Mouse (Mus musculus) limb, embryonic 11.5 days (tissue): ENCODE data around the gene Tspo2. TPM values are rescaled to one million over a fixed set of nuclear protein-coding genes. Genes with fewer than 3 reads are reported as not detected.

ENCODE experiments used
- ATAC-seq: fragments of 200-750 bp; cut with Nextera tagmentation; 2 replicates; pipeline ENCODE4 v1.8.0; 2017; ENCODE audit warnings: low read depth; ENCODE audit not compliant: insufficient number of reproducible peaks, low FRiP score, low TSS enrichment
- DNase-seq: peaks from one replicate; pipeline ENCODE4 v3.0.0-alpha.2; 2015; ENCODE audit warnings: low spot score
- H3K27ac ChIP-seq: fragments of 300-500 bp; sonication (generic); replicated peaks from 2 replicates; pipeline ENCODE4 v1.5.1; 2014; ENCODE audit warnings: low read depth, mild to moderate bottlenecking, low read length
- H3K27me3 ChIP-seq: fragments of 300-500 bp; sonication (generic); 2 replicates; pipeline ENCODE4 v1.6.1; 2014; ENCODE audit warnings: mild to moderate bottlenecking, low read length, mixed read lengths; ENCODE audit not compliant: control insufficient read depth, insufficient read depth
- H3K36me3 ChIP-seq: fragments of 300-500 bp; sonication (generic); 2 replicates; pipeline ENCODE4 v1.6.1; 2014; ENCODE audit warnings: mild to moderate bottlenecking, low read length, moderate library complexity, mixed read lengths; ENCODE audit not compliant: control insufficient read depth, insufficient read depth
- H3K4me1 ChIP-seq: fragments of 300-500 bp; sonication (generic); 2 replicates; pipeline ENCODE4 v1.6.1; 2014; ENCODE audit warnings: low read length, mixed read lengths; ENCODE audit not compliant: control insufficient read depth, insufficient read depth
- H3K4me2 ChIP-seq: fragments of 300-500 bp; sonication (generic); 2 replicates; pipeline ENCODE4 v1.6.1; 2014; ENCODE audit warnings: low read depth, mild to moderate bottlenecking, moderate library complexity; ENCODE audit not compliant: severe bottlenecking
- H3K4me3 ChIP-seq: fragments of 300-500 bp; sonication (generic); 2 replicates; pipeline ENCODE4 v1.5.1; 2014; ENCODE audit warnings: low read depth, low read length
- H3K9ac ChIP-seq: fragments of 300-500 bp; sonication (generic); 2 replicates; pipeline ENCODE4 v1.6.1; 2014; ENCODE audit warnings: mild to moderate bottlenecking, low read length
- H3K9me3 ChIP-seq: fragments of 300-500 bp; sonication (generic); 2 replicates; pipeline ENCODE4 v1.6.1; 2016; ENCODE audit warnings: low read length; ENCODE audit not compliant: control insufficient read depth
- WGBS: fragments of 180-500 bp; shearing (Covaris S2); extraction: QIAGEN DNeasy Blood & Tissue Kit; methylation state at CpG from one replicate; pipeline ENCODE4 v1.1.7; 2014; 5-methylcytosine and 5-hydroxymethylcytosine counted together
- polyA plus RNA-seq: library from polyadenylated mRNA; unstranded; fragments of >200 nt; fragmentation: Nextera tagmentation; extraction: Ambion mirVana; gene quantifications from 2 replicates; pipeline ENCODE4 v1.2.1, GENCODE M21; 2014

Gene Tspo2
- polyA plus RNA-seq, 1 experiment from 2014 or later, result 0.63 TPM

DNA sequence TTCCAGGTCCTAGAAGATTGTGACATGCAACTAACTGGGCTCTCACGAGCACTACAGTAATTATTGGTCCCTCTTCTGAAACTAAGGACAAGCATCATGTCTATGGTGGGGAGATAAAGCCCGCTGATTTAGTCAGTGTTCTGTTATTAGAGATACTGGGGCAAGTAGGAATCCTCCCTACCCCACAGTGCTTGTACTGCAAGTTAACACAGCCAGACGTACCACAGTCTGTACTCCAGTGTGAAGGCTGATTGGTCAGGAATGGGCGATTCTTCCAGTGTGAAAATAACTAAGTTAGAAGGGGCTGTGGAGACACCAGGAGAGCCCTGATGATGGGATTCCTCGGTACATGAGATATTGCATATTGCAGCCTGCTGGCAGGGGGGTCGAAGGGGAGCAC is 33.8 kb downstream of the Tspo2 start:
- DNase-seq (no peak), ATAC-seq (no peak)
- Histone ChIP-seq H3K27me3 (no peaks in the 10 kb centered on the region), H3K36me3 (peaks cover 3% of the 10 kb centered on the region; the same call in 1 of the 2 replicates), H3K9me3 (no peaks in the 10 kb centered on the region), H3K27ac (no peak overlapping the region), H3K4me2 (no peak overlapping the region), H3K4me1 (no peaks in the 10 kb centered on the region), H3K4me3 (no peak overlapping the region), H3K9ac (no peak overlapping the region)
- WGBS, result 88% methylated on average over 6 of the region's 6 CpGs

DNA sequence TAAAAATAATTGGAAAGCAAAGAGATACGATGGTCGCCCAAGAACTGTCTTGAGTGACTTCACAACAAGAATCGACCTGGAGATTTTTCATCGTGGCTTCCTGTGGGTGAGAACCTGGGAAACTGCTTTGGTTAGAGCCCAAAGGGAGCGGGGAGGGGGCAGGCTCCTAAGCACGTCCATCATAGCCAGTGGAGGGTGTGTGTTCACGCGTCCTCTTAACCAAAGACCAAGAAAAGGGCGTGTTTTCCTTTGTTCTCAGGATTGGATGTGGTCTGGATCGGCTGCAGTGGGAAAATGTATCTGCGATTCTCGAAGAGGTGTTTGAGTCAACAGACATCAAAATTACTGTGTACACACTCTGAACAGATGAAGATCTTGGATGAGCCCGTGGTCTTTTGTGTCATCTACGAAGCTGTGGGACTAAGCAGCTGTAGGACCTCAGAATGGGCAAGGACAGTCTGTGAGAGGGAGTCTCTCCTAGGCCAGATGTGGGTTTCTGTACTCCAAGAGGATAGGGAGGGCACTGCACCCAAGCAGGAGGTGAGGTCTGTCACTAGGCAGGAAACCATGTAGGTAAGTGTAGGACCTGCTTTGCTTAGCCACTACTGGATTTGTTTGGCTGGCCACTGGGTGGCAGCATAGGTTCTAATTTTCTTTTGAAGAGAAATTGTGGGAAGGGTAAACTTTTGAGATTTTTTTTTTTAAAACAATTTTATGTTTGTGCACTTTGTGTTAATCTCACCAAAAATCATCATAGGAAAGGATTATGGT is 34.7 kb downstream of the Tspo2 start:
- DNase-seq, result peak; percentile 79
- peak; percentile 73; the same call in 1 of the 2 replicates for ATAC-seq
- no peak overlapping the region for H3K4me2 ChIP-seq
- peaks cover 4% of the 10 kb centered on the region; the same call in 1 of the 2 replicates for H3K36me3 ChIP-seq
- 94% methylated on average over 14 of the region's 14 CpGs for WGBS
- no peak overlapping the region for H3K4me3 ChIP-seq
- H3K9me3 ChIP-seq, result no peaks in the 10 kb centered on the region
- peaks cover 4% of the 10 kb centered on the region; the same call in 1 of the 2 replicates for H3K4me1 ChIP-seq
- no peaks in the 10 kb centered on the region for H3K27me3 ChIP-seq
- H3K27ac ChIP-seq, result no peak overlapping the region
- H3K9ac ChIP-seq, result no peak overlapping the region

DNA sequence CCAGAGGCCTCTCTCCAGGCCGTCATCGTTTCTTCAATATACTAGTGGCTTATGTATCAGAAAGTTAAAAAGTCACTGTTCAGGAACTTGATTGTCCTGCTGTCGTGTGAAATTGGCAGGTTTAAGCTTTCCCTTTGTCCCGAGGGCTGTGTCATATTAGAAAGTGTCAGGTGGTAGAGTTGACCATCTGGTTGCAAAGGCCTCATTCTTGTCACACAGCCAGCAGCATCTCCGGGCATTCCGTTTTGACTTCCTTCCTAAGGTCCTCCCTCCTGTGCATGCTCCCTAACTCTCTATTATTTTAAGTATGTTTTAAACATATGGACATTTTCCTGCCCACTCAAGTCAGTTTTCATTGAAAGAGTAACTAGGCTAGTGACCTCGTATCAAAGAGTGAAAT is 35.3 kb downstream of the Tspo2 start:
- H3K27me3 ChIP-seq, result no peaks in the 10 kb centered on the region
- no peaks in the 10 kb centered on the region for H3K9me3 ChIP-seq
- H3K4me2 ChIP-seq, result no peak overlapping the region
- no peak overlapping the region for H3K4me3 ChIP-seq
- no peak overlapping the region for H3K27ac ChIP-seq
- peaks cover 4% of the 10 kb centered on the region; the same call in 1 of the 2 replicates for H3K36me3 ChIP-seq
- peaks cover 9% of the 10 kb centered on the region for H3K4me1 ChIP-seq
- ATAC-seq (no peak), DNase-seq (no peak)
- WGBS, result 89% methylated on average over 7 of the region's 7 CpGs
- H3K9ac ChIP-seq, result no peak overlapping the region

DNA sequence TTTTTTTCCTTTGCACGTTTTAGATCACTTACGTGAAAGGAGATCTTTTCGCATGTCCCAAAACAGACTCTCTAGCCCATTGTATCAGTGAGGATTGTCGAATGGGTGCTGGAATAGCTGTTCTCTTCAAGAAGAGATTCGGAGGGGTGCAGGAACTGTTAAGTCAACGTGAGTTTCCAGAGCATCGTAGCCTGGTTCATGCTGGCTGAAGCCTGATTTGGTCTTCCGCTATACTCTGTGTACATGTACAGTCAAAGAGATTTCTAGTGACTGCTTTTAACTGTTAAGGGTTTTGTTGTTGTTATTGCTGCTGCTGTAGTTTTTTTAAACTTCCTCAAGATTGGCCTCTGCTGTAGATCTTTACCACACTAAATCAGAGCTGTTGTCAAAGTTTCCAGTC is 40.1 kb downstream of the Tspo2 start:
- no peak for ATAC-seq
- Histone ChIP-seq H3K4me1 (peaks cover 16% of the 10 kb centered on the region), H3K27me3 (no peaks in the 10 kb centered on the region), H3K4me2 (peak overlapping the region; percentile 53), H3K27ac (no peak overlapping the region; the same call in 1 of the 2 replicates), H3K9ac (peak overlapping the region; percentile 41; the same call in 1 of the 2 replicates), H3K36me3 (peaks cover 4% of the 10 kb centered on the region; the same call in 1 of the 2 replicates), H3K4me3 (peak overlapping the region; percentile 89), H3K9me3 (no peaks in the 10 kb centered on the region)
- DNase-seq, result no peak
- WGBS, result 69% methylated on average over 8 of the region's 8 CpGs

DNA sequence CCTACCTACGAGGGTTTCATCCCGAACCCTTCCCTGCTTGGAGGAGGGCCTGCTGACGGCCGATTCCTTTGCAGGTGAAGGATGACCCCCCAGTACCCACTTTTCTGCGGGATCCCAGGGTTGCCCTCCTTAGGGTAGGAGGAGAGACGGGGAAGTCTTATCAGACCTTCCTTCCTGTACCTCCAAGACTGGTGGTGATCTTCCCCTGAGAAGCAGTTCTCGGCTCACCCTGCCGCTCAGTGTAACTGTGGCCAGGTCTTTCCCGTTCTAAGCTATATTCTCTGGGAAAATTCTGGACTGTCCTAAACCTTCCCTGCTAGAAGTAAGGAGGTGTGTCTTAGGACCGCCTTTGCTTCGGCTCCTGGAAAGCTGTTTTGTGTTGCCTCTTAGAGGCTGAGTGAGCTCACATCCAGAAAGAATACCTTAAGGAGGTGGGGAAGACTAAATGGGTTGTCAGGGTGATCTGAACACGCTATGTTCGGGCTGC is 41.0 kb downstream of the Tspo2 start:
- Histone ChIP-seq H3K27ac (peak overlapping the region; percentile 100), H3K9ac (peak overlapping the region; percentile 77), H3K4me2 (peak overlapping the region; percentile 53), H3K4me3 (peak overlapping the region; percentile 89), H3K36me3 (peaks cover 3% of the 10 kb centered on the region; the same call in 1 of the 2 replicates), H3K27me3 (no peaks in the 10 kb centered on the region), H3K4me1 (peaks cover 16% of the 10 kb centered on the region), H3K9me3 (no peaks in the 10 kb centered on the region)
- DNase-seq (no peak), ATAC-seq (peak; percentile 41; the same call in 1 of the 2 replicates)
- WGBS, result 0% methylated on average over 13 of the region's 13 CpGs

DNA sequence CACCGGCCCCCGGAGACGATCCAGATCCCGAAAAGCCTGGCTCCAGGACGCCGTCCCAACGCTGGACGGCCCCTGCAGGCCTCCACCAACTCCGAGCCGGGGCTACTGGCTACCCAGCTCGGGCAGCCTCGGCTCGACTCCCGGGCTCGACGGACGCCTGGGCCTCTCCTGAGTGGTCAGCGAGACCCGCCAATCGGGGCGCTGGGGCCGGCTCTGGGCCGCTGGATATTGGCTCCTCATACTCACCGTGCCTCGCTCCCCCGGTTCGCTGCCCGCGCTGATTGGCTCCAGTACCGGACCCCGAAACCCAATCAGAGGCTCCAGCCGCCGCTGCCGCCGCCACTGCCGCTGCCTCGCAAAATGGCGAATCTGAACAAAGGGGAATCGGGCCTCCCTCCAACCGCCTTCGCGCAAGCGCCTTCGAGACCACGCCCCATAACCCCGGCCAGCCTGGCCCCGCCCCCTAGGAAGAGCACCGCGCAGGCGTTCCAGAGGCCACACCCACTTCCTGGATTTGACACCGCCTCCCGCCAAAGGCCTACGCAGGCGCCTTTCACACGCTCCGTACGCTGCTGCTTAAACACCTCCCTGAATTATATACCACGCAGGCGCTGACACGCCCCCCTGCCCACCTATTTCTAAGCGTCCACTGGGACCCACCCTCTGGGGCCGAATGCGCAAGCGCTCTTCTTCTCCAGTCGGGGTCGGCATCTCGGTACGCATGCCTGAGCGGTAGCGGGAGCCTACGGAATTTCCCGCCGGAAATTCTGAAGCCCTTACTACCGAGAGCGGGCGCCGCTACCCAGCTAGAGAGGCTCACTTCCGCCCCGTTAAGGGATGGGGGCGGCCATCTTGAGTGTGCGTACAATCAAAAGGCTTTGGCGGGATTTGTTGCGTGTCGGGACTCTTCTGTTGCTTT is 41.7 kb downstream of the Tspo2 start, which contains the start of the genes Nfya and Oard1:
Gene Nfya (minus strand): TSS at position 527 of the 919 bp plus-strand sequence.
Gene Oard1 (plus strand): TSS at position 635 of the 919 bp plus-strand sequence.
- peak within 1 kb of the TSS; percentile 100 for H3K27ac ChIP-seq
- WGBS, result under 1% methylated on average over 82 of the region's 84 CpGs

DNA sequence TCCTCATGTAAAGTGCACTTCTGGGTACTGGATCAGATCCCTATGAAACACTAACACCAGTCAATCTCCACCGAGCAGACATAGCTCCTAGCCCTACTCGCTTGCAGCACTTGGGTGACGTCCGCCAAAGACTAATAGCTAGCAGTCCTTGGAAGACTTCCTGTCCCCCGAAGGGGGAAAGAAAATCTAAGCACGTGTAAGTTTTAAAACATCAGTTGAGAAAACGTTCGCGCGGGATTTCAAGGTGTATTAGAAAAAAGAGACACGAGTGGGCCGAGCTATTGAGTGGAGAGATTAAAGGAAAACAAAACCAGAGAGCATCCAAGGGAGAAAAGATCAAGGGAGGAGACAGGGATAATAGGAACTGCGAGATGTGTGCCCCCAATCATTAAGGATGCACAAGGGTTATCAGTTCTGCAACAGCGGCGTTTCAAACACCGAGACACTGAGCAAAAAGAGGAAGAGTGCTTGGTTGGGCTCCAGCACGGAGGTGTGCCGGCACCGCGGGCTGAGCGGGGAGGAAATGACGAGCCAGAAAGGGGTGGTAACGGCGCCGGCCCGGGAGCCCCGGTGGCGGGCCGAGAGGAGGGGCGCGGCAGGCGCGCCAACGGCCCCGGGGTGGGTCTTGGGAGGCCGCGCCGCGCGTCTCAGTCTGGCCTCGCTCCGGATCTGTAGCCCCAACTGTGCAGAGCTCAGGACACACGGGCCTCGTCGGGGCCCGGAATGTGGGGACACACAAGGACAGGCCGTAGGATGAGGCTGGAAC is 42.6 kb downstream of the Tspo2 start:
- peak; percentile 82 for DNase-seq
- Histone ChIP-seq H3K9ac (peak overlapping the region; percentile 99), H3K4me3 (peak overlapping the region; percentile 89), H3K27ac (peak overlapping the region; percentile 100), H3K4me1 (peaks cover 16% of the 10 kb centered on the region), H3K36me3 (peaks cover 5% of the 10 kb centered on the region; the same call in 1 of the 2 replicates), H3K4me2 (peak overlapping the region; percentile 82), H3K9me3 (no peaks in the 10 kb centered on the region), H3K27me3 (no peaks in the 10 kb centered on the region)
- ATAC-seq, result peak; percentile 22
- WGBS, result under 1% methylated on average over 45 of the region's 47 CpGs

More for the DNA sequence above, 41.7 kb downstream of the Tspo2 start, which contains the start of the genes Nfya and Oard1:
- Histone ChIP-seq H3K27me3 (no peaks in the 10 kb centered on the region), H3K4me3 (peak within 1 kb of the TSS; percentile 89), H3K36me3 (peaks cover 2% of the 10 kb centered on the region; the same call in 1 of the 2 replicates), H3K9me3 (no peaks in the 10 kb centered on the region), H3K4me2 (peak within 1 kb of the TSS; percentile 82), H3K4me1 (peaks cover 16% of the 10 kb centered on the region), H3K9ac (peak within 1 kb of the TSS; percentile 99)
- ATAC-seq (peak; percentile 97), DNase-seq (peak; percentile 99)
